Mouse (Mus musculus): ENCODE data around the gene Fzd9. TPM values are rescaled to one million over a fixed set of nuclear protein-coding genes. Genes with fewer than 3 reads are reported as not detected.

Gene Fzd9
- total and polyA plus RNA-seq, 2 experiments from 2014 or later, result 14.9 to 38.7 TPM

DNA sequence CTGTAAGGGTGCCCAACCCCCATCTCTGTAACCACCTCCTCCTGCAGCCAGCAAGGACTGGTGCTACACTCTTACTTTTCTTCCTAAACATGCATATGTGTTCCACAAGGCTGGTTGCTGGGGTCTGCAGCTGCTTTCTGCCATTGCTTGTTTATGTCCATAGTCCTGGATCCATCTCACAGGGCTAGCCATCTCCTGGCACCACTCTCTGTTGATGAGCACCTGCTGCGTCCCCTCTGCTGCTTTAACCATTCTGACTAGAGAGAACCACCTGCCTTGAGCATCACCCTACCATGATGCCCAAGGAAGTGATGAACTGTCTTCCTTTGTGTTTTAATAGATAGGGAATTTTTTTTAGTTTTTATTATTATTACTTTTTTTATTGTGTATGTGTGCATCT lies 7.9 kb downstream of the Fzd9 start:
- no peaks in the 10 kb centered on the region; the same call in 1 of the 2 replicates for H3K4me1 ChIP-seq (ENCODE audit: insufficient read depth, low read length)
- H3K36me3 ChIP-seq (ENCODE audit: insufficient read depth, low read length), result peaks cover 58% of the 10 kb centered on the region
- ATAC-seq (ENCODE audit: low FRiP score) (no peak), DNase-seq (ENCODE audit: low spot score) (no peak)
- H3K9ac ChIP-seq (replicated peaks; ENCODE audit: low read length, poor library complexity, severe bottlenecking), result no peak overlapping the region
- no peak overlapping the region for H3K4me2 ChIP-seq (ENCODE audit: low read depth, low read length, poor library complexity, severe bottlenecking)
- H3K27ac ChIP-seq (ENCODE audit: low read depth, low read length), result no peak overlapping the region
- no peak for TF ChIP-seq CTCF (IDR thresholded peaks at IDR 0.05)
- H3K4me3 ChIP-seq (ENCODE audit: low read depth, low read length), result no peak overlapping the region
- H3K27me3 ChIP-seq (ENCODE audit: insufficient read depth, low read length), result no peaks in the 10 kb centered on the region
- H3K9me3 ChIP-seq (ENCODE audit: low read length), result no peaks in the 10 kb centered on the region
- 87% methylated on average over 1 of the region's 1 CpGs for WGBS

DNA sequence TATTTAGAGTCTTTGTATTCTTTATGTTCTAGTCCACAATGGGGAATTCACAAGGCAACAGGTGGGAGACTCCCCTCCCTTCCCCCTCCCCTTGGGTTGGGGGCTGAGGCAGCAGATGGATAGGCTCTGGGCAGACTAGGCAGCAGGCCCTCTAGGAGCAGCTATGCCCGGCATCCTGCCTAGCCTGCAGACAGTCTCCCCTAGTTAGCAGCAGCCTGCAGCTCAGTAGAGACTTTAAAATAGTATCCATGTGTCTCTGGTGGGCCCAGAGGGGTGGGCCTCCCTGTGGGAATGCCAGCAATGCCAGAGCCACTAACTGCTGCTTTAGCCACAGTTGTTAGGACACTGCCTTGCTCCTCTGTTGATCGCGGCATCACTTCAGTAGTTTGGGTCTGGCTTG lies 8.4 kb downstream of the Fzd9 start:
- Histone ChIP-seq H3K4me3 (ENCODE audit: low read depth, low read length) (no peak overlapping the region), H3K27ac (ENCODE audit: low read depth, low read length) (no peak overlapping the region), H3K4me2 (ENCODE audit: low read depth, low read length, poor library complexity, severe bottlenecking) (no peak overlapping the region), H3K4me1 (ENCODE audit: insufficient read depth, low read length) (no peaks in the 10 kb centered on the region; the same call in 1 of the 2 replicates), H3K9me3 (ENCODE audit: low read length) (no peaks in the 10 kb centered on the region), H3K9ac (replicated peaks; ENCODE audit: low read length, poor library complexity, severe bottlenecking) (no peak overlapping the region), H3K27me3 (ENCODE audit: insufficient read depth, low read length) (no peaks in the 10 kb centered on the region), H3K36me3 (ENCODE audit: insufficient read depth, low read length) (peaks cover 64% of the 10 kb centered on the region)
- ATAC-seq (ENCODE audit: low FRiP score) (no peak), DNase-seq (ENCODE audit: low spot score) (no peak)
- WGBS, result 86% methylated on average over 3 of the region's 3 CpGs
- TF ChIP-seq CTCF (IDR thresholded peaks at IDR 0.05), result no peak

DNA sequence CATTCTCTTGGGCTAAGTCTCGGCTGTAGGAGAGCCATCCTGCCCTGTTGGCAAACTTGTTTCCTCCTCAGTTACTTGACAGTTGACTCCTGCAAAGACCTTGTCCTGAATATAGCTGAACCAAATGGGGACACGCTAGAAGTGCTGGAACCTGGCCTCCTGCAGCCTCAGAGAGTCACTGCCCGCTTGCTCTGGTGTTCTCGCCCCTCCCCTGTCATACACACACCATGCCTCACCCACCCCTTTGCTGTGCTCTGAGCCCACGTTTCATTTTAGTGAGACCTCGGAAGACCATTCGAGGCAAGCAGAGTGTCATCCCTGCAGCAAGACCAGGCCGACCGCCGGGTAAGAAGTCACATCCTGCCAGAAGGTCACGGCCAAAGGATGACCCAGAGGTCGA lies 8.9 kb downstream of the Fzd9 start:
- Histone ChIP-seq H3K4me2 (ENCODE audit: low read depth, low read length, poor library complexity, severe bottlenecking) (no peak overlapping the region), H3K36me3 (ENCODE audit: insufficient read depth, low read length) (peaks cover 68% of the 10 kb centered on the region), H3K27me3 (ENCODE audit: insufficient read depth, low read length) (no peaks in the 10 kb centered on the region), H3K9ac (replicated peaks; ENCODE audit: low read length, poor library complexity, severe bottlenecking) (no peak overlapping the region), H3K27ac (ENCODE audit: low read depth, low read length) (no peak overlapping the region), H3K4me1 (ENCODE audit: insufficient read depth, low read length) (no peaks in the 10 kb centered on the region), H3K4me3 (ENCODE audit: low read depth, low read length) (no peak overlapping the region), H3K9me3 (ENCODE audit: low read length) (no peaks in the 10 kb centered on the region)
- ATAC-seq (ENCODE audit: low FRiP score) (no peak), DNase-seq (ENCODE audit: low spot score) (no peak)
- 83% methylated on average over 12 of the region's 12 CpGs for WGBS
- no peak for TF ChIP-seq CTCF (IDR thresholded peaks at IDR 0.05)

DNA sequence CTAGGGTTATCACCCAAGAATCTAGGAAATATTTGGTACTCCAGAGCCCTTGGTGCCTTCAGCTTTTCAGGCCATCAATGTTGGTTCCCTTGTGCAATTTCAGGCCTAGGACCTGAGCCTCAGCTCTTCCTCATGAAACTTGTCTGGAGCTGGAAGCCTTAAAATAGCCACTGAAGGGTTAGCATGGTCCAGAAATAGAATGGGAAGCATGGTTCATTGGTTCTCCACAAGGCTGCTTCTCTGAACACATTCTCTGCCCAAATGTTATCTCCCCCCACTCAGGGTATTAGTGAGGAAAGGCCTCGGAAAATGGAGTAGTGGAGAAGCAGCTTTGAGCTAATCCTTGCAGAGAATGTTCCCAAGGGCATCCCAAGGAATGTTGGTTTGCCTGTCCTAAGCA lies 9.6 kb downstream of the Fzd9 start:
- no peak overlapping the region for H3K9ac ChIP-seq (replicated peaks; ENCODE audit: low read length, poor library complexity, severe bottlenecking)
- TF ChIP-seq CTCF (IDR thresholded peaks at IDR 0.05), result no peak
- no peak for ATAC-seq (ENCODE audit: low FRiP score)
- no peaks in the 10 kb centered on the region for H3K4me1 ChIP-seq (ENCODE audit: insufficient read depth, low read length)
- H3K36me3 ChIP-seq (ENCODE audit: insufficient read depth, low read length), result peaks cover 72% of the 10 kb centered on the region
- H3K4me3 ChIP-seq (ENCODE audit: low read depth, low read length), result no peak overlapping the region
- no peaks in the 10 kb centered on the region for H3K9me3 ChIP-seq (ENCODE audit: low read length)
- H3K27me3 ChIP-seq (ENCODE audit: insufficient read depth, low read length), result no peaks in the 10 kb centered on the region
- DNase-seq (ENCODE audit: low spot score), result no peak
- H3K4me2 ChIP-seq (ENCODE audit: low read depth, low read length, poor library complexity, severe bottlenecking), result no peak overlapping the region
- 33% methylated on average over 1 of the region's 1 CpGs for WGBS
- no peak overlapping the region for H3K27ac ChIP-seq (ENCODE audit: low read depth, low read length)

DNA sequence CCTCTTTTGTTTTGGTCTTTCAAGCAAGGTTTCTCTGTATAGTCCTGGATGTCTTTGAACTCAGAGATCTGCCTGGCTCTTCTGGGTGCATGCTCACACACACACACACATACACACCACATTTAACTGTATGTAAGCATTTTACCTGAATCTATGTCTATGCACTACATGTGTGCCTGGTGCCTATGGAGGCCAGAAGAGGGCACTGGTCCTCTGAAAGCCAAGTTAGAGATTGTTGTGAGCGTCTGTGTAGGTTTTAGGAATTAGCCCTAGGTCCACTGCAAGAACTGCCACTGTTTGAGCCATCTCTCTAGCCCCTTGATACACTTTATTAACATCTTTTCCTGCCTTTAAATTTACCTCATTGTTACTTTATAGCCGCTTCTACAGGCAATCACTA lies 12.2 kb downstream of the Fzd9 start:
- H3K9ac ChIP-seq (replicated peaks; ENCODE audit: low read length, poor library complexity, severe bottlenecking), result no peak overlapping the region
- H3K4me2 ChIP-seq (ENCODE audit: low read depth, low read length, poor library complexity, severe bottlenecking), result no peak overlapping the region
- ATAC-seq (ENCODE audit: low FRiP score), result no peak
- peak; percentile 75 for TF ChIP-seq CTCF (IDR thresholded peaks at IDR 0.05)
- H3K36me3 ChIP-seq (ENCODE audit: insufficient read depth, low read length), result peaks cover 74% of the 10 kb centered on the region
- no peaks in the 10 kb centered on the region for H3K9me3 ChIP-seq (ENCODE audit: low read length)
- H3K4me1 ChIP-seq (ENCODE audit: insufficient read depth, low read length), result no peaks in the 10 kb centered on the region
- H3K4me3 ChIP-seq (ENCODE audit: low read depth, low read length), result no peak overlapping the region
- no peak overlapping the region for H3K27ac ChIP-seq (ENCODE audit: low read depth, low read length)
- H3K27me3 ChIP-seq (ENCODE audit: insufficient read depth, low read length), result no peaks in the 10 kb centered on the region
- no peak for DNase-seq (ENCODE audit: low spot score)
- 65% methylated on average over 2 of the region's 2 CpGs for WGBS

DNA sequence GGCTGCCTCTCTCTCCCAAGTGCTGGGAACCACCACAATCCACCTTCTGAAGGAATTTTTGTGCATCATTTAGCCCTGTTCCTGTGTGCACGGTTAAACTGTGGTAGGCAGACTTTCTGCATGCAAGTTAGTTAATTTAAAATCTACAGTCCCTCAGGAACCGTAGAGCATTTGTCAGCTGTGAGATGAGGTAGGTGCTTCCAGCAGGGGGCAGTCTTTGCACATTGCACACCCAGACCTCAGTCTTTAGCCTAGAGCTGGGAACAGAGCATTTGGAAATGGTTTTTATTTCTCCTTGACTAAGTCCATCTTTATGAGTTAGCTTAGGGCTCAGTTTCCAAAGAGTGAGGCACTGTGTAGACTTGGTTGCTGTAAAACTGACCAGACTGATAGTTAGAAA lies 14.5 kb downstream of the Fzd9 start:
- 39% methylated on average over 2 of the region's 2 CpGs for WGBS
- Histone ChIP-seq H3K4me1 (ENCODE audit: insufficient read depth, low read length) (no peaks in the 10 kb centered on the region), H3K9me3 (ENCODE audit: low read length) (no peaks in the 10 kb centered on the region), H3K27ac (ENCODE audit: low read depth, low read length) (no peak overlapping the region), H3K36me3 (ENCODE audit: insufficient read depth, low read length) (peaks cover 78% of the 10 kb centered on the region), H3K27me3 (ENCODE audit: insufficient read depth, low read length) (no peaks in the 10 kb centered on the region), H3K4me2 (ENCODE audit: low read depth, low read length, poor library complexity, severe bottlenecking) (no peak overlapping the region), H3K9ac (replicated peaks; ENCODE audit: low read length, poor library complexity, severe bottlenecking) (no peak overlapping the region), H3K4me3 (ENCODE audit: low read depth, low read length) (no peak overlapping the region)
- ATAC-seq (ENCODE audit: low FRiP score) (no peak), DNase-seq (ENCODE audit: low spot score) (peak; percentile 63)
- TF ChIP-seq CTCF (IDR thresholded peaks at IDR 0.05), result peak; percentile 81

Data from midbrain, postnatal 0 days (tissue).